Mouse (Mus musculus) effector memory CD4-positive, alpha-beta T cell, adult 5 months (primary cell): ENCODE measurements around the gene 1700001K19Rik. TPM values are rescaled to one million over a fixed set of nuclear protein-coding genes. Genes with fewer than 3 reads are reported as not detected.

Source experiments
- polyA plus RNA-seq: library from polyadenylated mRNA; unstranded; fragments of 100-300 nt; shearing (Covaris generic); gene quantifications from one replicate; pipeline ENCODE4 v1.2.1, GENCODE M21; 2017

1700001K19Rik gene
- polyA plus RNA-seq = 0.70 TPM

DNA sequence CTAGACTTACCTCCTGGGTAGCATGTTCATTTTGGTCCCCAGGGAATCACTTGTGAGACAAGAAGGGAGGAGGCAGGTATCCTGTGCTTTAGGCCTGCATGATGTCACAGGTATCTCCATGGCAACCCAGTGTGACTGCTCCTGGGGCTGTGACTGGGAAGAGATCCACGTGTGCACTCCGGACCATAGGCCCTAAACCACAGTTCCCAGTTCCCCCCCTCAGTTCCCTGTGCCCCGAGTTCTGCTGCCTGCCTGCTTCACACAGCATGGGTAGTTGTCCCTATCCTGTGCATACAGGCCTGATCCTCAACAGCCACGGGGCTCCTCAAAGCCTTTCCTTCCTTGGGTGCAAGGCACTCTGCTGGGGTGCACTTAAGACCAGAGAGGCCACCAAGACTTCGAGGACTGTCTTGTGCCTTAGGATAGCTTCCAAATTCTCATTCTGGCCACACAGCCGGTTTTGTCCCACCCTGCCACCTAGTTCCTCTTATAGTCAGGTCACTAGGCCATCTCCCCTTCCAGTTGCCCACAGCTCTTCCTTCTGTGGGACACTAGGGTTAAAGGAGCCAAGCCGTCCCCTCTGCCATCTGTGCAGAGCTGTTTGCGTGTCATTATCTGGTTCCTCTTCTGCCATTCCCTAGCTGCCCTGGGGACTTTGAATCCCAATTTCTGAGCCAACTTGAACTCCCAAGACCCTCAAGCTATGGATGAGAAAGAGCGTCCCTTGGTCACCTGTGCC lies at the start of gene 1700001K19Rik:
Gene 1700001K19Rik, minus strand, starts transcription at position 59 of the 739 bp plus-strand sequence.

DNA sequence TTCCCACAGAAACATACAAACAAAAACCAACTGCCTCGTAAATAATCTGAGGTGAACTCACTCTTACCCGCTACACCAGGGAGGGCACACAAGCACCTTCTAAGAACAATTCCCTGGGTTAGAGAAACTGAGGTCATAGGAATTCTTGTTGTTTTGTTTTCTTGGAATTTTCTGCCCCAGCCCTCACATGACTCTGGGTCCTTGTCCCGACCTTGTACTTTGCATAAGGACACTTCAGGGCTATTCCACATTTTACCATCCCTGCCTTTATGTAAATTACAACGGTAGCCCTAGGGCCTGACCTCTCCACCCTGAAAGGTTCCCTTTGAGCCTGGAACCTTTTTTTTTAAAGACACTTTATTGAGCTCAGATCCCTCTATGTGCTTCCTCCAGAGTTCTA lies 20.1 kb upstream of the 1700001K19Rik start, which contains the start of gene Hsp90aa1:
Gene Hsp90aa1, minus strand, starts transcription at position 173 of the 400 bp plus-strand sequence.

Other genes starting within 250 kb of the 1700001K19Rik start
- gene Ppp2r5c, start 235.5 kb downstream of the 1700001K19Rik start, polyA plus RNA-seq = 195 TPM
- gene Dync1h1, start 81.2 kb downstream of the 1700001K19Rik start, polyA plus RNA-seq = 32.2 TPM
- 1,198 TPM for gene Hsp90aa1, start 20.1 kb upstream of the 1700001K19Rik start, polyA plus RNA-seq
- 80.2 TPM for gene Wdr20, start 55.3 kb upstream of the 1700001K19Rik start, polyA plus RNA-seq
- gene Mok, start 158.3 kb upstream of the 1700001K19Rik start, polyA plus RNA-seq = not detected
- 7.2 TPM for gene Zfp839, start 167.6 kb upstream of the 1700001K19Rik start, polyA plus RNA-seq
- gene Cinp, start 206.5 kb upstream of the 1700001K19Rik start, polyA plus RNA-seq = 23.6 TPM
- 3.1 TPM for gene Tecpr2, start 206.6 kb upstream of the 1700001K19Rik start, polyA plus RNA-seq